In genomic region chr16:17209981-17210838, GRCm38 (mm10) we compare ENCODE assay signal across 8 mouse cellular contexts. TPM values are rescaled to one million over a fixed set of nuclear protein-coding genes. Genes with fewer than 3 reads are reported as not detected.
DNase-seq lines count a peak whose midpoint lies in the region; ATAC-seq and TF ChIP-seq lines count a peak whose summit lies in the region.

No protein-coding gene starts in this region.

- ATAC-seq in embryonic facial prominence, embryonic 12.5 days (ENCODE audit: insufficient number of reproducible peaks, insufficient read depth, low FRiP score, low TSS enrichment): peak; percentile 82
- peak; percentile 58 for ATAC-seq in limb, embryonic 11.5 days (ENCODE audit: insufficient number of reproducible peaks, low FRiP score, low TSS enrichment, low read depth)
- peak; percentile 75 for ATAC-seq in midbrain, embryonic 13.5 days

- TF ChIP-seq CTCF in kidney, adult 2 months (conservative IDR thresholded peaks at IDR 0.05; ENCODE audit: insufficient read depth, insufficient read length, low read depth, low read length): peak; percentile 95
- TF ChIP-seq CTCF in small intestine, adult 2 months (IDR thresholded peaks at IDR 0.05; ENCODE audit: extremely low read depth, insufficient read length, insufficient replicate concordance, low read depth, low read length): peak; percentile 81

- no peaks in the 10 kb centered on the region for H3K36me3 ChIP-seq in embryonic facial prominence, embryonic 12.5 days
- no peaks in the 10 kb centered on the region for H3K36me3 ChIP-seq in kidney, adult 2 months (ENCODE audit: control insufficient read depth, insufficient read depth, low read length)
- no peaks in the 10 kb centered on the region for H3K36me3 ChIP-seq in limb, embryonic 11.5 days (ENCODE audit: control insufficient read depth, insufficient read depth, low read length)
- no peaks in the 10 kb centered on the region; the same call in 1 of the 2 replicates for H3K36me3 ChIP-seq in midbrain, embryonic 13.5 days
- H3K36me3 ChIP-seq in small intestine, adult 2 months (ENCODE audit: control insufficient read depth, insufficient read depth, low read length): no peaks in the 10 kb centered on the region

- H3K4me2 ChIP-seq in embryonic facial prominence, embryonic 12.5 days (replicated peaks): peak overlapping the region; percentile 98
- peak overlapping the region; percentile 97 for H3K4me2 ChIP-seq in limb, embryonic 11.5 days (ENCODE audit: low read depth, severe bottlenecking)
- peak overlapping the region; percentile 87 for H3K4me2 ChIP-seq in midbrain, embryonic 13.5 days (replicated peaks)

- H3K27ac ChIP-seq in embryonic facial prominence, embryonic 12.5 days: no peak overlapping the region
- H3K27ac ChIP-seq in kidney, adult 2 months (ENCODE audit: insufficient read depth, low read depth, low read length): no peak overlapping the region
- no peak overlapping the region for H3K27ac ChIP-seq in limb, embryonic 11.5 days (replicated peaks; ENCODE audit: low read depth, low read length)
- peak overlapping the region; percentile 88 for H3K27ac ChIP-seq in midbrain, embryonic 13.5 days
- no peak overlapping the region for H3K27ac ChIP-seq in small intestine, adult 2 months (ENCODE audit: insufficient read depth, low read depth, low read length)

- DNase-seq in adrenal gland, postnatal 14 days: peak; percentile 94
- DNase-seq in heart, adult 18-20 months: peak; percentile 90 to 92
- peak; percentile 94 for DNase-seq in kidney, adult 2 months
- peak; percentile 93 for DNase-seq in limb, embryonic 11.5 days (ENCODE audit: low spot score)
- DNase-seq in MN1 (ENCODE audit: low spot score): no peak

- H3K9me3 ChIP-seq in embryonic facial prominence, embryonic 12.5 days: no peaks in the 10 kb centered on the region
- no peaks in the 10 kb centered on the region for H3K9me3 ChIP-seq in limb, embryonic 11.5 days (ENCODE audit: control insufficient read depth, low read length)
- H3K9me3 ChIP-seq in midbrain, embryonic 13.5 days: no peaks in the 10 kb centered on the region

- TF ChIP-seq POLR2A in kidney, adult 2 months (IDR thresholded peaks at IDR 0.05; ENCODE audit: low read depth, low read length): no peak
- no peak for TF ChIP-seq POLR2A in small intestine, adult 2 months (IDR thresholded peaks at IDR 0.05; ENCODE audit: low read depth, low read length)

- peak overlapping the region; percentile 47 for H3K4me3 ChIP-seq in embryonic facial prominence, embryonic 12.5 days
- peak overlapping the region; percentile 61 for H3K4me3 ChIP-seq in kidney, adult 2 months (ENCODE audit: insufficient read depth, low read depth, low read length)
- H3K4me3 ChIP-seq in limb, embryonic 11.5 days (ENCODE audit: low read depth, low read length): peak overlapping the region; percentile 51
- H3K4me3 ChIP-seq in midbrain, embryonic 13.5 days (replicated peaks): peak overlapping the region; percentile 57
- peak overlapping the region; percentile 77 for H3K4me3 ChIP-seq in small intestine, adult 2 months (ENCODE audit: low read depth, low read length)

- peaks cover 42% of the 10 kb centered on the region for H3K27me3 ChIP-seq in embryonic facial prominence, embryonic 12.5 days
- H3K27me3 ChIP-seq in kidney, adult 2 months (replicated peaks; ENCODE audit: control insufficient read depth, insufficient read depth, low read length): no peaks in the 10 kb centered on the region
- H3K27me3 ChIP-seq in limb, embryonic 11.5 days (ENCODE audit: control insufficient read depth, insufficient read depth, low read length): peaks cover 19% of the 10 kb centered on the region
- peaks cover 19% of the 10 kb centered on the region for H3K27me3 ChIP-seq in midbrain, embryonic 13.5 days
- no peaks in the 10 kb centered on the region; the same call in 1 of the 2 replicates for H3K27me3 ChIP-seq in small intestine, adult 2 months (ENCODE audit: control insufficient read depth, insufficient read depth, low read length)

- H3K4me1 ChIP-seq in embryonic facial prominence, embryonic 12.5 days: peaks cover 21% of the 10 kb centered on the region
- peaks cover 6% of the 10 kb centered on the region; the same call in 1 of the 2 replicates for H3K4me1 ChIP-seq in kidney, adult 2 months (ENCODE audit: control insufficient read depth, insufficient read depth, low read length)
- H3K4me1 ChIP-seq in limb, embryonic 11.5 days (ENCODE audit: control insufficient read depth, insufficient read depth, low read length): peaks cover 10% of the 10 kb centered on the region; the same call in 1 of the 2 replicates
- H3K4me1 ChIP-seq in midbrain, embryonic 13.5 days (replicated peaks): peaks cover 25% of the 10 kb centered on the region
- H3K4me1 ChIP-seq in small intestine, adult 2 months (ENCODE audit: control insufficient read depth, insufficient read depth, insufficient read length, low read length): peaks cover 8% of the 10 kb centered on the region

- WGBS in embryonic facial prominence, embryonic 12.5 days: 7% methylated on average over 48 of the region's 48 CpGs
- 9% methylated on average over 48 of the region's 48 CpGs for WGBS in kidney, adult 2 months
- 7% methylated on average over 48 of the region's 48 CpGs for WGBS in limb, embryonic 11.5 days
- 7% methylated on average over 48 of the region's 48 CpGs for WGBS in midbrain, embryonic 13.5 days
- WGBS in small intestine, adult 2 months: 8% methylated on average over 48 of the region's 48 CpGs

- peak overlapping the region; percentile 44 for H3K9ac ChIP-seq in embryonic facial prominence, embryonic 12.5 days
- peak overlapping the region; percentile 50 for H3K9ac ChIP-seq in limb, embryonic 11.5 days (ENCODE audit: low read length)
- H3K9ac ChIP-seq in midbrain, embryonic 13.5 days (replicated peaks): peak overlapping the region; percentile 72

RNA-seq across cellular contexts. Expression of gene Rimbp3, which starts 1.8 kb away (rescaled TPM):
- total RNA-seq in adrenal gland, postnatal 14 days (2021): 0.07 and 0.08 TPM in 2 replicates
- 0.46 and 0.52 TPM in 2 replicates for polyA plus RNA-seq in embryonic facial prominence, embryonic 12.5 days (2016; fragmentation: Nextera tagmentation; extraction: Ambion mirVana)
- total RNA-seq in heart, adult 18-20 months (2021): under 1 TPM; 0.07 to 0.26 TPM
- polyA plus RNA-seq in kidney, adult 2 months (2012; rRNA removed): 0.05 and 0.08 TPM in 2 replicates
- polyA plus RNA-seq in limb, embryonic 11.5 days (2014; fragmentation: Nextera tagmentation; extraction: Ambion mirVana): 0.37 and 0.44 TPM in 2 replicates
- polyA plus RNA-seq in midbrain, embryonic 13.5 days (2015; fragmentation: Nextera tagmentation; extraction: Ambion mirVana): 2.1 and 2.5 TPM in 2 replicates
- 0.04 and 0.15 TPM in 2 replicates for polyA plus RNA-seq in small intestine, adult 2 months (2012; rRNA removed)

RNA-seq across cellular contexts. Expression of gene Ube2l3, which starts 7.8 kb away (rescaled TPM):
- 190 and 193 TPM in 2 replicates for total RNA-seq in adrenal gland, postnatal 14 days (2021)
- 339 and 358 TPM in 2 replicates for polyA plus RNA-seq in embryonic facial prominence, embryonic 12.5 days (2016; fragmentation: Nextera tagmentation; extraction: Ambion mirVana)
- 100 to 1,000 TPM; 116 to 120 TPM for total RNA-seq in heart, adult 18-20 months (2021)
- 64.6 and 73.6 TPM in 2 replicates for polyA plus RNA-seq in kidney, adult 2 months (2012; rRNA removed)
- 430 and 433 TPM in 2 replicates for polyA plus RNA-seq in limb, embryonic 11.5 days (2014; fragmentation: Nextera tagmentation; extraction: Ambion mirVana)
- polyA plus RNA-seq in midbrain, embryonic 13.5 days (2015; fragmentation: Nextera tagmentation; extraction: Ambion mirVana): 330 and 342 TPM in 2 replicates
- 24.3 and 62.7 TPM in 2 replicates for polyA plus RNA-seq in small intestine, adult 2 months (2012; rRNA removed)

RNA-seq across cellular contexts. Expression of gene Hic2, which starts 23.2 kb away (rescaled TPM):
- 2.7 and 3.2 TPM in 2 replicates for total RNA-seq in adrenal gland, postnatal 14 days (2021)
- 10.6 and 12.7 TPM in 2 replicates for polyA plus RNA-seq in embryonic facial prominence, embryonic 12.5 days (2016; fragmentation: Nextera tagmentation; extraction: Ambion mirVana)
- 1 to 10 TPM; 1.3 to 1.5 TPM for total RNA-seq in heart, adult 18-20 months (2021)
- polyA plus RNA-seq in kidney, adult 2 months (2012; rRNA removed): 1.5 and 1.8 TPM in 2 replicates
- polyA plus RNA-seq in limb, embryonic 11.5 days (2014; fragmentation: Nextera tagmentation; extraction: Ambion mirVana): 9.8 and 10.6 TPM in 2 replicates
- polyA plus RNA-seq in midbrain, embryonic 13.5 days (2015; fragmentation: Nextera tagmentation; extraction: Ambion mirVana): 13.2 and 13.6 TPM in 2 replicates
- polyA plus RNA-seq in small intestine, adult 2 months (2012; rRNA removed): 1.7 and 1.8 TPM in 2 replicates
